Mouse (Mus musculus): ENCODE measurements around the gene Pde3a. TPM values are rescaled to one million over a fixed set of nuclear protein-coding genes. Genes with fewer than 3 reads are reported as not detected.

Gene Pde3a
- polyA plus RNA-seq, 1 experiment from 2014 or later = 4.0 TPM

GRCm38 (mm10) chr6:141248081-141248480, 988 bp upstream of the Pde3a start:
- DNase-seq (ENCODE audit: low spot score) = no peak
- Histone ChIP-seq H3K4me1 (replicated peaks; ENCODE audit: control insufficient read depth, insufficient read depth) (no peaks in the 10 kb centered on the region), H3K27me3 (ENCODE audit: control insufficient read depth, insufficient read depth, low read length) (peaks cover 3% of the 10 kb centered on the region; the same call in 1 of the 2 replicates), H3K4me3 (ENCODE audit: low read depth, low read length) (peak overlapping the region; percentile 69), H3K9ac (ENCODE audit: low read length) (0 out of 2 replicates have a peak overlapping the region, but pooled peaks have one; percentile 23), H3K27ac (replicated peaks) (peak overlapping the region; percentile 30; the same call in 1 of the 2 replicates), H3K36me3 (ENCODE audit: control insufficient read depth, insufficient read depth, low read length) (no peaks in the 10 kb centered on the region; the same call in 1 of the 2 replicates), H3K9me3 (ENCODE audit: control insufficient read depth, low read length) (no peaks in the 10 kb centered on the region), H3K4me2 (replicated peaks; ENCODE audit: low read depth) (peak overlapping the region; percentile 54)
- TF ChIP-seq CTCF (IDR thresholded peaks at IDR 0.05; ENCODE audit: low read depth) (no peak), EP300 (optimal IDR thresholded peaks at IDR 0.05) (no peak)
- no peak for ATAC-seq (ENCODE audit: low FRiP score, low TSS enrichment)

DNA sequence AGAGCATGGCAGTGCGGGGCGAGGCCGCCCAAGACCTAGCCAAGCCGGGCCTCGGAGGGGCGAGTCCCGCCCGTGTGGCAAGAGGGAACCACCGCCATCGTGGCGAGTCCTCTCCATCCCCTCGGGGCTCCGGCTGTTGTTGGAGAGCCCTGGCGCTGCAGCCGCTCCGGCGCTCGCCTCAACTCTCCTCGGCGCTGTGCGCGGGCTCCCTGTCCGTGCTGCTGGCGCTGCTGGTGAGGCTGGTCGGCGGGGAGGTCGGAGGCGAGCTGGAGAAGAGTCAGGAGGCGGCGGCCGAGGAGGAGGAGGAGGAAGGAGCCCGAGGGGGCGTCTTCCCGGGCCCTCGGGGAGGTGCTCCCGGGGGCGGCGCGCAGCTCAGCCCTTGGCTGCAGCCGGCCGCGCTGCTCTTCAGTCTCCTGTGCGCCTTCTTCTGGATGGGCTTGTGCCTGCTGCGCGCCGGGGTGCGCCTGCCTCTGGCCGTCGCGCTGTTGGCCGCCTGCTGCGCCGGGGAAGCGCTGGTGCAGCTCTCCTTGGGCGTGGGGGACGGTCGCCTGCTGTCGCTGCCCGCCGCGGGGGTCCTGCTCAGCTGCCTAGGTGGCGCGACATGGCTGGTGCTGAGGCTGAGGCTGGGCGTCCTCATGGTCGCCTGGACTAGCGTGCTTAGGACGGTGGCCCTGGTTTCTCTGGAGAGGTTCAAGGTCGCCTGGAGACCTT, 671 bp downstream of the Pde3a start:
- peaks cover 3% of the 10 kb centered on the region; the same call in 1 of the 2 replicates for H3K27me3 ChIP-seq (ENCODE audit: control insufficient read depth, insufficient read depth, low read length)
- H3K4me2 ChIP-seq (replicated peaks; ENCODE audit: low read depth) = peak overlapping the region; percentile 65
- WGBS = under 1% methylated on average over 50 of the region's 68 CpGs
- no peaks in the 10 kb centered on the region; the same call in 1 of the 2 replicates for H3K36me3 ChIP-seq (ENCODE audit: control insufficient read depth, insufficient read depth, low read length)
- no peaks in the 10 kb centered on the region for H3K9me3 ChIP-seq (ENCODE audit: control insufficient read depth, low read length)
- peak; percentile 86 for ATAC-seq (ENCODE audit: low FRiP score, low TSS enrichment)
- TF ChIP-seq CTCF (IDR thresholded peaks at IDR 0.05; ENCODE audit: low read depth) (peak; percentile 61), EP300 (optimal IDR thresholded peaks at IDR 0.05) (no peak)
- peak overlapping the region; percentile 76 for H3K9ac ChIP-seq (ENCODE audit: low read length)
- H3K27ac ChIP-seq (replicated peaks) = peak overlapping the region; percentile 91
- H3K4me1 ChIP-seq (replicated peaks; ENCODE audit: control insufficient read depth, insufficient read depth) = no peaks in the 10 kb centered on the region
- DNase-seq (ENCODE audit: low spot score) = peak; percentile 62
- peak overlapping the region; percentile 69 for H3K4me3 ChIP-seq (ENCODE audit: low read depth, low read length)

DNA sequence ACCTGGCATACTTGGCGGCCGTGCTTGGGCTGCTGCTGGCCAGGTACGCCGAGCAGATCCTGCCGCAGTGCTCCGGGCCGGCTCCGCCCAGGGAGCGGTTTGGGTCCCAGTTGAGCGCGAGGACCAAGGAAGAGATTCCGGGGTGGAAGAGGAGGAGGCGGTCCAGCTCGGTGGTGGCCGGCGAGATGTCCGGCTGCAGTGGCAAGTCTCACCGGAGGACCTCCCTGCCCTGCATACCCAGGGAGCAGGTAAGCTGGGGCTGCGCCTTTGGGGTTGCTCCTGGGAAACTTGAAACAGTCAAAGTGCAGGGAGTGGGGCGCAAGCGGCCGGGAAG, 1.2 kb downstream of the Pde3a start:
- Histone ChIP-seq H3K4me1 (replicated peaks; ENCODE audit: control insufficient read depth, insufficient read depth) (no peaks in the 10 kb centered on the region), H3K4me2 (replicated peaks; ENCODE audit: low read depth) (peak overlapping the region; percentile 65), H3K36me3 (ENCODE audit: control insufficient read depth, insufficient read depth, low read length) (no peaks in the 10 kb centered on the region; the same call in 1 of the 2 replicates), H3K9me3 (ENCODE audit: control insufficient read depth, low read length) (no peaks in the 10 kb centered on the region), H3K4me3 (ENCODE audit: low read depth, low read length) (peak overlapping the region; percentile 69), H3K27me3 (ENCODE audit: control insufficient read depth, insufficient read depth, low read length) (peaks cover 3% of the 10 kb centered on the region; the same call in 1 of the 2 replicates), H3K9ac (ENCODE audit: low read length) (peak overlapping the region; percentile 76), H3K27ac (replicated peaks) (peak overlapping the region; percentile 91)
- no peak for TF ChIP-seq CTCF (IDR thresholded peaks at IDR 0.05; ENCODE audit: low read depth)
- no peak for TF ChIP-seq EP300 (optimal IDR thresholded peaks at IDR 0.05)
- DNase-seq (ENCODE audit: low spot score) (no peak), ATAC-seq (ENCODE audit: low FRiP score, low TSS enrichment) (peak; percentile 43; the same call in 1 of the 2 replicates)
- WGBS = 1% methylated on average over 22 of the region's 22 CpGs

GRCm38 (mm10) chr6:141250984-141251383, 1.9 kb downstream of the Pde3a start:
- Histone ChIP-seq H3K9me3 (ENCODE audit: control insufficient read depth, low read length) (no peaks in the 10 kb centered on the region), H3K4me1 (replicated peaks; ENCODE audit: control insufficient read depth, insufficient read depth) (no peaks in the 10 kb centered on the region), H3K4me3 (ENCODE audit: low read depth, low read length) (peak overlapping the region; percentile 69), H3K27ac (replicated peaks) (no peak overlapping the region), H3K4me2 (replicated peaks; ENCODE audit: low read depth) (peak overlapping the region; percentile 65), H3K36me3 (ENCODE audit: control insufficient read depth, insufficient read depth, low read length) (no peaks in the 10 kb centered on the region; the same call in 1 of the 2 replicates), H3K9ac (ENCODE audit: low read length) (peak overlapping the region; percentile 76), H3K27me3 (ENCODE audit: control insufficient read depth, insufficient read depth, low read length) (peaks cover 3% of the 10 kb centered on the region; the same call in 1 of the 2 replicates)
- no peak for ATAC-seq (ENCODE audit: low FRiP score, low TSS enrichment)
- TF ChIP-seq EP300 (optimal IDR thresholded peaks at IDR 0.05) (no peak), CTCF (IDR thresholded peaks at IDR 0.05; ENCODE audit: low read depth) (no peak)
- WGBS = 31% methylated on average over 6 of the region's 6 CpGs
- DNase-seq (ENCODE audit: low spot score) = no peak

GRCm38 (mm10) chr6:141252520-141252919, 3.5 kb downstream of the Pde3a start:
- DNase-seq (ENCODE audit: low spot score) (no peak), ATAC-seq (ENCODE audit: low FRiP score, low TSS enrichment) (no peak)
- Histone ChIP-seq H3K4me3 (ENCODE audit: low read depth, low read length) (peak overlapping the region; percentile 69), H3K36me3 (ENCODE audit: control insufficient read depth, insufficient read depth, low read length) (no peaks in the 10 kb centered on the region; the same call in 1 of the 2 replicates), H3K27ac (replicated peaks) (no peak overlapping the region), H3K27me3 (ENCODE audit: control insufficient read depth, insufficient read depth, low read length) (peaks cover 3% of the 10 kb centered on the region; the same call in 1 of the 2 replicates), H3K9ac (ENCODE audit: low read length) (no peak overlapping the region), H3K4me1 (replicated peaks; ENCODE audit: control insufficient read depth, insufficient read depth) (no peaks in the 10 kb centered on the region), H3K9me3 (ENCODE audit: control insufficient read depth, low read length) (no peaks in the 10 kb centered on the region), H3K4me2 (replicated peaks; ENCODE audit: low read depth) (peak overlapping the region; percentile 65)
- no peak for TF ChIP-seq CTCF (IDR thresholded peaks at IDR 0.05; ENCODE audit: low read depth)
- no peak for TF ChIP-seq EP300 (optimal IDR thresholded peaks at IDR 0.05)
- WGBS = 82% methylated on average over 7 of the region's 7 CpGs

GRCm38 (mm10) chr6:141254956-141255355, 5.9 kb downstream of the Pde3a start:
- Histone ChIP-seq H3K4me1 (replicated peaks; ENCODE audit: control insufficient read depth, insufficient read depth) (no peaks in the 10 kb centered on the region), H3K9ac (ENCODE audit: low read length) (no peak overlapping the region), H3K4me2 (replicated peaks; ENCODE audit: low read depth) (no peak overlapping the region; the same call in 1 of the 2 replicates), H3K36me3 (ENCODE audit: control insufficient read depth, insufficient read depth, low read length) (no peaks in the 10 kb centered on the region), H3K27ac (replicated peaks) (no peak overlapping the region), H3K4me3 (ENCODE audit: low read depth, low read length) (no peak overlapping the region), H3K27me3 (ENCODE audit: control insufficient read depth, insufficient read depth, low read length) (peaks cover 3% of the 10 kb centered on the region; the same call in 1 of the 2 replicates), H3K9me3 (ENCODE audit: control insufficient read depth, low read length) (no peaks in the 10 kb centered on the region)
- 25% methylated on average over 4 of the region's 4 CpGs for WGBS
- TF ChIP-seq EP300 (optimal IDR thresholded peaks at IDR 0.05) (no peak), CTCF (IDR thresholded peaks at IDR 0.05; ENCODE audit: low read depth) (no peak)
- DNase-seq (ENCODE audit: low spot score) = no peak
- ATAC-seq (ENCODE audit: low FRiP score, low TSS enrichment) = no peak

Measured in stomach, postnatal 0 days (tissue).